Mouse (Mus musculus) forebrain, embryonic 10.5 days (tissue): ENCODE data around the gene Mrc1. TPM values are rescaled to one million over a fixed set of nuclear protein-coding genes. Genes with fewer than 3 reads are reported as not detected.

Source experiments
- DNase-seq: peaks from one replicate; pipeline ENCODE4 v3.0.0-alpha.2; 2017; ENCODE audit warnings: low spot score; ENCODE audit errors: extremely low spot score
- H3K27ac ChIP-seq: fragments of 300-500 bp; sonication (generic); 2 replicates; pipeline ENCODE4 v1.5.1; 2016; ENCODE audit warnings: mild to moderate bottlenecking
- H3K27me3 ChIP-seq: fragments of 300-500 bp; sonication (generic); 2 replicates; pipeline ENCODE4 v1.6.1; 2016; ENCODE audit warnings: mild to moderate bottlenecking; ENCODE audit not compliant: poor library complexity, severe bottlenecking
- H3K36me3 ChIP-seq: fragments of 300-500 bp; sonication (generic); replicated peaks from 2 replicates; pipeline ENCODE4 v1.6.1; 2016; ENCODE audit warnings: mild to moderate bottlenecking, moderate library complexity
- H3K4me1 ChIP-seq: fragments of 300-500 bp; sonication (generic); 2 replicates; pipeline ENCODE4 v1.6.1; 2016
- H3K4me3 ChIP-seq: fragments of 300-500 bp; sonication (generic); 2 replicates; pipeline ENCODE4 v1.5.1; 2016; ENCODE audit warnings: mild to moderate bottlenecking, moderate library complexity
- H3K9me3 ChIP-seq: fragments of 300-500 bp; sonication (generic); 2 replicates; pipeline ENCODE4 v1.6.1; 2016; ENCODE audit warnings: mild to moderate bottlenecking, moderate library complexity
- WGBS: fragments of 180-500 bp; shearing (Covaris S2); methylation state at CpG from one replicate; pipeline ENCODE4 v1.1.7; 2016; 5-methylcytosine and 5-hydroxymethylcytosine counted together
- polyA plus RNA-seq: library from polyadenylated mRNA; unstranded; fragments of >200 nt; fragmentation: Nextera tagmentation; extraction: Ambion mirVana; gene quantifications from 2 replicates; pipeline ENCODE4 v1.2.1, GENCODE M21; 2016

Gene Mrc1
- polyA plus RNA-seq, 1 experiment from 2014 or later = 1.7 TPM

DNA sequence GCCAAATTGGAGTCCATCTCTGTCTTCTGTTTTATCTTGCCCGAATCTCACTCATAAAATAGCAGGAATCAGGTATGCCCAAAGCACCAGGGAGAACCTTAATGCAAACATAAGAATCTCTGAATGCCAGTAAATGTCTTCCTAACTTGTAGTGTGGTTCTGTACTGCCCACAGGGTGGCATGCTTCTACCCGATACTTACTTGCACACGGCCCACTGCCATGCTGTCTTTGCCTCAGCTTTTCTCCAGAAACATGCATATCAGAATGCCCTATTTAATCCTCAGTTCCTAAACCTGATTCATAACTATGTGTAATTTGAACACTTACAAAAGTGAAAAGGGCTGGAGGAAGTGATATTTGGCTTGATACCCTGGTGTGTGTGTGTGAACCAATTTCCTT is 22.7 kb downstream of the Mrc1 start:
- Histone ChIP-seq H3K9me3 (no peaks in the 10 kb centered on the region), H3K4me3 (no peak overlapping the region), H3K27ac (no peak overlapping the region), H3K27me3 (no peaks in the 10 kb centered on the region), H3K4me1 (no peaks in the 10 kb centered on the region), H3K36me3 (no peaks in the 10 kb centered on the region)
- WGBS = 79% methylated on average over 3 of the region's 3 CpGs
- no peak for DNase-seq

DNA sequence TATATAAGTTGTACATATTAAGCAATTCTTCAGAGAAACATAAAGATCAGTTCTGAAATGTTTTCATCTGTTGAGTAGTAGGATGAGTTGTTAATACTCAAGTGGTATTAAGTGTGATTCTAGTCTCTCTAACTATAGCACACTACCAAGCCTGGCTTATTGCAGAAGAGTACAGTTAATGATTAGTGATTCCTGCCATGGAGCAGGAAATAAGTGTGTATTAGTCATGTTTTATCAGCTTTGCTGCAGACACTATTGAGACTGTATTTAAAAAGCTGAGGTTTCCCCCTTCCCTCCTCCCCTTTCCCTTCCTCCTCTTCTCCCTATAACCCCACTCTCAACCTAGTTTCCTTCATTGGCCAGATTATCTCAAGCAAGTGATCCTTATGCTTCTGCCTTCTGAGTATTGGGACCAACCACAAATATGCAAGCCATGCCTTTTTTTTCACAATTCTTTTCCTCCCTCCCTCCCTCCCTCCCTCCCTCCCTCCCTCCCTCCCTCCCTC is 29.2 kb downstream of the Mrc1 start:
- DNase-seq = no peak
- no peak overlapping the region for H3K27ac ChIP-seq
- H3K9me3 ChIP-seq = no peaks in the 10 kb centered on the region
- no peak overlapping the region for H3K4me3 ChIP-seq
- no peaks in the 10 kb centered on the region for H3K4me1 ChIP-seq
- no peaks in the 10 kb centered on the region for H3K36me3 ChIP-seq
- no peaks in the 10 kb centered on the region for H3K27me3 ChIP-seq

DNA sequence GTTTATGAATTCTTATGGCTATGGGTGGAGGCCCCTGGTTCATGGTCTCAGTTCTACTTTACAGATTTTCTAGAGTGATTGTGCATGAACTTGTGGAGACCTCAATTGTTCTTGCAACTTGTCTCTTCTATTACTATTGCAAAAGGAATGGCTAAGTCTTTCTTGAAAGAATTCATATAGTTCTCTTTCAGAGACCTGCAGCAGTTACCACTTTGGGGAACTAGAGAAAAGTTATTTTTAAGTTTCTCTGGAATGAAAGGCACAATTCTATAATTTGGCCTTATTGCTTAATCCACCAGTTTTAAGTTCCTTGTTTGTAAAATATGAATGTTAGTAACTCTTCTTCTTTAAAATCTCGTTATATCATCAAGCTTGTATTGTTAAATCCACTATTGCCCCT is 32.9 kb downstream of the Mrc1 start:
- no peaks in the 10 kb centered on the region for H3K9me3 ChIP-seq
- H3K4me3 ChIP-seq = no peak overlapping the region
- H3K27me3 ChIP-seq = no peaks in the 10 kb centered on the region
- no peak overlapping the region for H3K27ac ChIP-seq
- 76% methylated on average over 1 of the region's 1 CpGs for WGBS
- no peak for DNase-seq
- no peaks in the 10 kb centered on the region for H3K4me1 ChIP-seq
- no peaks in the 10 kb centered on the region for H3K36me3 ChIP-seq

DNA sequence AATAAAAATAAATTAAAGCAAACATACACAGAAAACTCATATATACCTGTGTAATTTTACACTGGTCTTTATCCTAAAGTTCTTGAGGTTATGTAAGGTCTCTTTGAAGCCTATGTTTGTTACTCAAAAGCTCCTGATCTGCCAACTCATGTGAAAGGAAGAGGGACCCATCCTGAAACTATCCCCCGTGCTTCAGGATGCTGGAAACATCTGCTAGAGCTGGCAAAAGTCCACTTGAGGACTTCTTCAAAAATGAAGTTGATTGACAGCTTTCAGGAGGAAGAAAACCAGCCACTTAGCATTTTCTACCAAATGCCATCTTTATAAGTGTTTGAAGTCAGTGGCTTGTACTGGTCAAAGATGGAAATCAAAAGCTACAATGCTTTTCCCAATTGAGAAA is 40.0 kb downstream of the Mrc1 start:
- Histone ChIP-seq H3K4me1 (no peaks in the 10 kb centered on the region), H3K9me3 (no peaks in the 10 kb centered on the region), H3K4me3 (no peak overlapping the region), H3K27ac (no peak overlapping the region), H3K36me3 (no peaks in the 10 kb centered on the region), H3K27me3 (no peaks in the 10 kb centered on the region)
- 83% methylated on average over 1 of the region's 1 CpGs for WGBS
- DNase-seq = no peak

DNA sequence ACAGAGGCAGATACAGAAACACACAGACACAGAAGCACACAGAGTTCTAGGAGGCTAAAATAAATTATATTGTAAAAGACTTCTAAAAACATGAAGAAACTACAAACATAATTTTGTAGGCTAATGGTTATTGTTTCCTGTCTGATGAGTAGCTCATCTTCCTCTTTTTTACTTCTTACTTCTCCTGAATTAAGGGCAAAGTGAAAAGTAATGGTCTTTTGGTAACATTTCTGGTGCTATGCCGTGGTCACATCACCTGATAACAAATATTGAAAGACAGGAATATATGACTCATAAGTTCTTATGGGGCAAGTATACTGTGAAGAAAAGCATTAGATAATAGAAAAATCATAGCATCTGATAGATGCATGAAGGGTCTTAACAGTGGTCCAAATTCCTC is 42.9 kb downstream of the Mrc1 start:
- H3K36me3 ChIP-seq = no peaks in the 10 kb centered on the region
- no peak for DNase-seq
- H3K27me3 ChIP-seq = no peaks in the 10 kb centered on the region
- no peaks in the 10 kb centered on the region for H3K9me3 ChIP-seq
- no peak overlapping the region for H3K4me3 ChIP-seq
- 91% methylated on average over 1 of the region's 1 CpGs for whole genome bisulfite sequencing
- no peaks in the 10 kb centered on the region for H3K4me1 ChIP-seq
- no peak overlapping the region for H3K27ac ChIP-seq

- H3K36me3 ChIP-seq = no peaks in the 10 kb centered on the region
- 88% methylated on average over 5 of the region's 5 CpGs for WGBS
- H3K4me1 ChIP-seq = no peaks in the 10 kb centered on the region
- no peaks in the 10 kb centered on the region for H3K9me3 ChIP-seq
- no peak overlapping the region for H3K27ac ChIP-seq
- DNase-seq = no peak
- no peaks in the 10 kb centered on the region for H3K27me3 ChIP-seq
- no peak overlapping the region for H3K4me3 ChIP-seq
Observed at GRCm38 (mm10) chr2:14275796-14276195, 46.6 kb downstream of the Mrc1 start.

DNA sequence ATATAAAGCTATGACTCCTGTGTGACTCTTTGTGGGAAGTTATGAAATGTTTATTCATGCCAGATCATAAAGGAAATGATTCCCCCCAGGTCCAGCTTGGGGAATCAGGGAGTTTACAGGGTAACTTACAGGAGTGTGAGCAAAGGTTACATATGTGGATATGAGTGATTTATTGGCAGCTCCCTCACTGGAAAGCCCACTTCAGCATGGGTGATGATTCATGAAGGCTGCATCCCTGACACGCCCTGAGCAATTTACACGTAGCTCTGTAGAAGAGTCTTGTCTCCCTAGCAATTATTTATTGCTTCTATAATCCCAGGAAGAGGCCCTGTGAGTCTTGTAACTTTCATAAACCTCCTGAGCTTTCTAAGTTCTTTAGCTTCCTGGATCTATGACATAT is 50.1 kb downstream of the Mrc1 start:
- H3K27me3 ChIP-seq = no peaks in the 10 kb centered on the region
- H3K9me3 ChIP-seq = no peaks in the 10 kb centered on the region
- no peak overlapping the region for H3K27ac ChIP-seq
- no peak for DNase-seq
- no peaks in the 10 kb centered on the region for H3K4me1 ChIP-seq
- H3K36me3 ChIP-seq = no peaks in the 10 kb centered on the region
- WGBS = 81% methylated on average over 2 of the region's 2 CpGs
- no peak overlapping the region for H3K4me3 ChIP-seq

GRCm38 (mm10) chr2:14279795-14280194 is 50.6 kb downstream of the Mrc1 start:
- no peak for DNase-seq

DNA sequence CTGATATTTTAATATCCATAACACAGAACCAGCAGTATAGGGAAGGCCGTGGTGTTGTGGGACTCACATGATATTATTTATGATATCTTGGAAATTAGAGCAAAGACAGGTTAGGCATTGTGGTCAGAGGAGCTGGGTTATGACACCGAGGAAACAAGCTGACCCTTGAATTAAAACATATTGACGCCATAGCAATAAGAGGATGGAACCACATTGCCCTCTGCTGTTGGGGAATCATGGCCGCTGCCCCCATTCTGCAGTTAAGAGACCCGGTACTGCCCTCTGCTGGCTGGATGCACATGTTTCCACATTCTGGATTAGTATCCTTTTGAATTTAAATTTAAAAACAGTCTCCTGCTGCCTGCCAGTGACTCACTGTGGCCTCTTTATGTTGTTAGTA is 66.1 kb downstream of the Mrc1 start:
- WGBS = 44% methylated on average over 5 of the region's 5 CpGs
- Histone ChIP-seq H3K4me3 (no peak overlapping the region), H3K27ac (no peak overlapping the region), H3K36me3 (no peaks in the 10 kb centered on the region), H3K4me1 (no peaks in the 10 kb centered on the region), H3K27me3 (no peaks in the 10 kb centered on the region), H3K9me3 (no peaks in the 10 kb centered on the region)
- peak; percentile 79 for DNase-seq

More at GRCm38 (mm10) chr2:14279795-14280194, 50.6 kb downstream of the Mrc1 start:
- Histone ChIP-seq H3K27ac (no peak overlapping the region), H3K4me1 (no peaks in the 10 kb centered on the region), H3K27me3 (no peaks in the 10 kb centered on the region), H3K9me3 (no peaks in the 10 kb centered on the region), H3K4me3 (no peak overlapping the region), H3K36me3 (no peaks in the 10 kb centered on the region)
- WGBS = 90% methylated on average over 6 of the region's 6 CpGs

GRCm38 (mm10) chr2:14312505-14313380 is 83.6 kb downstream of the Mrc1 start:
- H3K27ac ChIP-seq = no peak overlapping the region
- WGBS = 83% methylated on average over 4 of the region's 4 CpGs
- DNase-seq = no peak
- no peak overlapping the region for H3K4me3 ChIP-seq
- H3K27me3 ChIP-seq = no peaks in the 10 kb centered on the region
- no peaks in the 10 kb centered on the region for H3K4me1 ChIP-seq
- no peaks in the 10 kb centered on the region for H3K36me3 ChIP-seq
- no peaks in the 10 kb centered on the region; the same call in 1 of the 2 replicates for H3K9me3 ChIP-seq

- Histone ChIP-seq H3K27me3 (no peaks in the 10 kb centered on the region), H3K36me3 (no peaks in the 10 kb centered on the region), H3K4me3 (no peak overlapping the region), H3K9me3 (no peaks in the 10 kb centered on the region; the same call in 1 of the 2 replicates), H3K27ac (no peak overlapping the region), H3K4me1 (no peaks in the 10 kb centered on the region)
- 80% methylated on average over 3 of the region's 3 CpGs for WGBS
- no peak for DNase-seq
Observed at GRCm38 (mm10) chr2:14315113-14315512, 85.9 kb downstream of the Mrc1 start.

DNA sequence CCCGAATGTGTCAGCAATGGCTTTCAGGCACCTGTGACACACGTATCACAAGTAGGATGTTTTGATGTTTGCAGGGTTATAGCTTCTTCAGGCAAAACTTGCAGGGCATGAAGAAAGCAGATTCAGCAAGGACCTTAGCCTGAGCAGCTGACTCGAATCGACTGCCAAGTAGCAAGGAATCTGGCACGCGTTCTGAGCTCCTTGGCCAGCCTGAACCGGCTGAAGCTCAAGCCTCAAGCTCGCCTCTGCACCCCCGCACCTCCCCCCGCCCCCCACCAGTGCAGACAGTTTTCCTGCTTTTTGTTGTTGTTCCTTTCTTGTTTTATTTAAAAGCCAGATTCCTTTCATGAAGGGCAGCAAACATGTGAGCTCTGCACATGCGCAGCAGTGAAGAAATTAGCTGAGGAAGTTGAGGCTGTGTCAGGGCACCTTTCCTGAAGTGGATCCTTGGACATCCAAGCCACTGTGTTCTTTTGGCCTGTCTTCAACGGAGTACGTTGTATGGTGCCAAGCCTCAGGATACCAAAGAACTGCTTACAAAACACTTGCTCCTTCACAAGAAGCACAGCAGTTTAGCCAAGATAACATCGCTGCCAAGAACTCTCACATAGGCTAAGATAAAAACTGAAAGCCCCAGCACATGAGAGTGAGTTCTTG is 112.6 kb downstream of the Mrc1 start:
- 88% methylated on average over 14 of the region's 14 CpGs for WGBS
- Histone ChIP-seq H3K27me3 (no peaks in the 10 kb centered on the region), H3K4me1 (no peaks in the 10 kb centered on the region), H3K9me3 (no peaks in the 10 kb centered on the region), H3K36me3 (no peaks in the 10 kb centered on the region), H3K4me3 (no peak overlapping the region), H3K27ac (no peak overlapping the region)
- DNase-seq = no peak

- no peak overlapping the region for H3K27ac ChIP-seq
- no peaks in the 10 kb centered on the region for H3K36me3 ChIP-seq
- H3K4me1 ChIP-seq = no peaks in the 10 kb centered on the region
- no peaks in the 10 kb centered on the region for H3K27me3 ChIP-seq
- DNase-seq = no peak
- no peak overlapping the region for H3K4me3 ChIP-seq
- H3K9me3 ChIP-seq = no peaks in the 10 kb centered on the region
- 96% methylated on average over 8 of the region's 8 CpGs for WGBS
Observed at GRCm38 (mm10) chr2:14342309-14342839, 113.2 kb downstream of the Mrc1 start.
